Mouse (Mus musculus) intestine, postnatal 0 days (tissue): ENCODE data around the gene C130079G13Rik. TPM values are rescaled to one million over a fixed set of nuclear protein-coding genes. Genes with fewer than 3 reads are reported as not detected.
A peak's percentile ranks its signal among the peaks of the same experiment; 100 is the strongest.

Experiments
- ATAC-seq: fragments of 200-750 bp; cut with Nextera tagmentation; 2 replicates; pipeline ENCODE4 v1.8.0; 2017; ENCODE audit warnings: mild to moderate bottlenecking, moderate TSS enrichment, moderate library complexity
- H3K27ac ChIP-seq: fragments of 300-500 bp; sonication (generic); 2 replicates; pipeline ENCODE4 v1.5.1; 2014; ENCODE audit warnings: mild to moderate bottlenecking, low read depth, low read length, moderate library complexity
- H3K27me3 ChIP-seq: fragments of 300-500 bp; sonication (generic); replicated peaks from 2 replicates; pipeline ENCODE4 v1.6.1; 2014; ENCODE audit warnings: low read length, mixed read lengths; ENCODE audit not compliant: control insufficient read depth, insufficient read depth
- H3K36me3 ChIP-seq: fragments of 300-500 bp; sonication (generic); 2 replicates; pipeline ENCODE4 v1.6.1; 2014; ENCODE audit warnings: mild to moderate bottlenecking, moderate library complexity; ENCODE audit not compliant: control insufficient read depth, insufficient read depth
- H3K4me1 ChIP-seq: fragments of 300-500 bp; sonication (generic); replicated peaks from 2 replicates; pipeline ENCODE4 v1.6.1; 2014; ENCODE audit warnings: antibody characterized with exemption, low read length, mixed read lengths; ENCODE audit not compliant: control insufficient read depth, insufficient read depth
- H3K4me2 ChIP-seq: fragments of 300-500 bp; sonication (generic); replicated peaks from 2 replicates; pipeline ENCODE4 v1.6.1; 2014; ENCODE audit warnings: low read depth, mild to moderate bottlenecking, moderate library complexity
- H3K4me3 ChIP-seq: fragments of 300-500 bp; sonication (generic); 2 replicates; pipeline ENCODE4 v1.5.1; 2014; ENCODE audit warnings: low read depth, low read length
- H3K9ac ChIP-seq: fragments of 300-500 bp; sonication (generic); 2 replicates; pipeline ENCODE4 v1.6.1; 2014; ENCODE audit warnings: mild to moderate bottlenecking, low read depth, low read length
- H3K9me3 ChIP-seq: fragments of 300-500 bp; sonication (generic); 2 replicates; pipeline ENCODE4 v1.6.1; 2016; ENCODE audit warnings: mixed run types; ENCODE audit not compliant: control insufficient read depth
- CTCF ChIP-seq: sonication (generic); IDR thresholded peaks from 2 replicates; pipeline ENCODE4 v1.5.1; 2016; ENCODE audit warnings: low read depth, mild to moderate bottlenecking, control low read depth, antibody characterized with exemption, moderate library complexity
- WGBS: fragments of 180-500 bp; shearing (Covaris S2); extraction: QIAGEN DNeasy Blood & Tissue Kit; methylation state at CpG from one replicate; pipeline ENCODE4 v1.1.7; 2014; 5-methylcytosine and 5-hydroxymethylcytosine counted together
- polyA plus RNA-seq: library from polyadenylated mRNA; unstranded; fragments of >200 nt; fragmentation: Nextera tagmentation; extraction: Ambion mirVana; gene quantifications from 2 replicates; pipeline ENCODE4 v1.2.1, GENCODE M21; 2015

Gene C130079G13Rik
- polyA plus RNA-seq, 1 experiment from 2014 or later = not detected

DNA sequence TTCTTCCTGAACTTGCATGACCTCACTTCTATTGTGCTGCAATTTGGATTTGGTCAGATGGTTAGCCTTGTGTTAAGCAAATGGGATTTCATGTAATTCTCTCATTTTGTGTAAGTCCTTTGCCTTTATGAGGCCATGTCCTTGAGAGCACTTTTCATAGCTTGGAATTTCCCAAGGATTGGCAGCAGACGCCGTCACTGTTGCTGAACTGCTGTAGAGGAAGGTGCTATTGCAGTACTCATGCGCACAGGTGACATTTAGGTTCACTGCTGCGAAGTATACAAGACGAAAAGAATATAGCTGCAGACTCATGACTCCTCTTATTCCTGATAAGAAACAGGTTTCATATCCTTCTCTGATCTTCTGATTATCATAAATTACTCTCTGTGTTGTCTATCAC is 45.9 kb downstream of the C130079G13Rik start:
- Histone ChIP-seq H3K36me3 (no peaks in the 10 kb centered on the region), H3K4me3 (no peak overlapping the region), H3K27me3 (no peaks in the 10 kb centered on the region), H3K4me1 (no peaks in the 10 kb centered on the region; the same call in 1 of the 2 replicates), H3K9ac (no peak overlapping the region), H3K27ac (no peak overlapping the region), H3K9me3 (no peaks in the 10 kb centered on the region), H3K4me2 (no peak overlapping the region)
- TF ChIP-seq CTCF = no peak
- 68% methylated on average over 5 of the region's 5 CpGs for WGBS
- ATAC-seq = no peak

GRCm38 (mm10) chr3:59974591-59974990 is 49.6 kb downstream of the C130079G13Rik start:
- no peak overlapping the region for H3K4me3 ChIP-seq
- no peak overlapping the region for H3K9ac ChIP-seq
- no peaks in the 10 kb centered on the region for H3K9me3 ChIP-seq
- H3K27ac ChIP-seq = peak overlapping the region; percentile 17; the same call in 1 of the 2 replicates
- peak; percentile 82 for ATAC-seq
- no peaks in the 10 kb centered on the region for H3K27me3 ChIP-seq
- H3K4me2 ChIP-seq = no peak overlapping the region
- no peaks in the 10 kb centered on the region for H3K36me3 ChIP-seq
- H3K4me1 ChIP-seq = no peaks in the 10 kb centered on the region; the same call in 1 of the 2 replicates
- TF ChIP-seq CTCF = no peak

Other genes starting within 250 kb of the C130079G13Rik start
- not detected in 2 replicates for gene Gm5538, start 195.4 kb upstream of the C130079G13Rik start, polyA plus RNA-seq
- not detected in 2 replicates for gene Gm8298, start 64.2 kb upstream of the C130079G13Rik start, polyA plus RNA-seq
- gene Aadacl2, start 81.5 kb downstream of the C130079G13Rik start, polyA plus RNA-seq = not detected in 2 replicates
- gene Aadac, start 100.5 kb downstream of the C130079G13Rik start, polyA plus RNA-seq = 190 and 203 TPM in 2 replicates
- 2.4 and 3.1 TPM in 2 replicates for gene Sucnr1, start 156.7 kb downstream of the C130079G13Rik start, polyA plus RNA-seq